Mouse (Mus musculus): Measurements from ENCODE around the gene Psen2. TPM values are rescaled to one million over a fixed set of nuclear protein-coding genes. Genes with fewer than 3 reads are reported as not detected.

The Psen2 gene
- polyA plus RNA-seq, 1 experiment from 2014 or later: 31.3 TPM

DNA sequence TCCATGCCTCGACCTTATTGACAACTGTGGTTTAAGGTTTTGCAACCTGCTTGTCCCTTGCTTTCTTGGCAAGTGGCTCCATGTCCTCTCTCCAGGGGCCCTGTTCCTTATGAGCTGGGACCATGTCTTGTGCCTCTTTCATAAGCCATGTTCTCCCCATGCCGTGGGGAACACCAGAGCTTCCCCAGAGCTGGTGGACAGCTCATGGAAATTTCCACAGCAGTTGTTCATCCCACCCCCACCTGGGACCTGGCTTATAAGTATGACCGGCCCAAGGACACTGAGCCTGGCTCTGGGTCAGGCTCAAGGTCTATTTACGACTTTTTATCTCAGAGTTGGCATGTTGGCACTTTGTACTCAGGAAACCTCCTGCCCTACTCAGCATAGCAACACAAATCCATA lies 53.2 kb downstream of the Psen2 start:
- no peak overlapping the region for H3K4me2 ChIP-seq
- H3K27me3 ChIP-seq (replicated peaks; ENCODE audit: control insufficient read depth, insufficient read depth, low read length): no peaks in the 10 kb centered on the region
- no peaks in the 10 kb centered on the region for H3K36me3 ChIP-seq (ENCODE audit: control insufficient read depth, insufficient read depth, low read length)
- no peak for DNase-seq (ENCODE audit: low spot score)
- no peak overlapping the region for H3K27ac ChIP-seq (ENCODE audit: low read depth, low read length)
- no peak overlapping the region for H3K4me3 ChIP-seq (ENCODE audit: low read depth, low read length)
- H3K9ac ChIP-seq (ENCODE audit: low read depth, low read length): no peak overlapping the region
- no peaks in the 10 kb centered on the region for H3K9me3 ChIP-seq (ENCODE audit: control insufficient read depth, low read length)
- 62% methylated on average over 4 of the region's 4 CpGs for WGBS
- no peak for ATAC-seq (replicated peaks; ENCODE audit: low FRiP score)
- no peaks in the 10 kb centered on the region; the same call in 1 of the 2 replicates for H3K4me1 ChIP-seq (replicated peaks; ENCODE audit: control insufficient read depth, insufficient read depth, low read length)

DNA sequence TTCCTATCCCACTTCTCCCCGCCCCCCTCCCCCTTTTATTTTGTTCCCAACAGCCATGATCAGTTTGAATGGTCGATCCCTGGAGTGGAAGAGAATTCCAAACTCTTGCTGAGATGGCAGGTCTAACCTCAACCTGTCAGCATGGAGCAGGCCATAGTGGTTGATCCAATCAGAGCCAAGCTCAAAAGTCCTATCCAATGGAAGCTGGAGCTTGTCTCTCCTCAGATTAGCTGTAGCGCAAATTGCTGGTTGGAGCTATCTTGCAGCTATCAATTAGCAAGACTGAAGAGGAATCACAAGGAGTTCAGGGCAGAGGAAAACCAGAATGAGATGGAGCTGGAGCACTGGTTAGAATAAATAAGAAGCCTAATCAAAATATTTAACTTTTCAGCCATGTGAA lies 54.9 kb downstream of the Psen2 start:
- no peak overlapping the region for H3K9ac ChIP-seq (ENCODE audit: low read depth, low read length)
- no peaks in the 10 kb centered on the region for H3K9me3 ChIP-seq (ENCODE audit: control insufficient read depth, low read length)
- H3K4me3 ChIP-seq (ENCODE audit: low read depth, low read length): no peak overlapping the region
- no peak overlapping the region for H3K4me2 ChIP-seq
- DNase-seq (ENCODE audit: low spot score) (no peak), ATAC-seq (replicated peaks; ENCODE audit: low FRiP score) (no peak)
- no peaks in the 10 kb centered on the region; the same call in 1 of the 2 replicates for H3K4me1 ChIP-seq (replicated peaks; ENCODE audit: control insufficient read depth, insufficient read depth, low read length)
- no peaks in the 10 kb centered on the region for H3K36me3 ChIP-seq (ENCODE audit: control insufficient read depth, insufficient read depth, low read length)
- H3K27me3 ChIP-seq (replicated peaks; ENCODE audit: control insufficient read depth, insufficient read depth, low read length): no peaks in the 10 kb centered on the region
- H3K27ac ChIP-seq (ENCODE audit: low read depth, low read length): no peak overlapping the region
- 77% methylated on average over 3 of the region's 3 CpGs for WGBS

DNA sequence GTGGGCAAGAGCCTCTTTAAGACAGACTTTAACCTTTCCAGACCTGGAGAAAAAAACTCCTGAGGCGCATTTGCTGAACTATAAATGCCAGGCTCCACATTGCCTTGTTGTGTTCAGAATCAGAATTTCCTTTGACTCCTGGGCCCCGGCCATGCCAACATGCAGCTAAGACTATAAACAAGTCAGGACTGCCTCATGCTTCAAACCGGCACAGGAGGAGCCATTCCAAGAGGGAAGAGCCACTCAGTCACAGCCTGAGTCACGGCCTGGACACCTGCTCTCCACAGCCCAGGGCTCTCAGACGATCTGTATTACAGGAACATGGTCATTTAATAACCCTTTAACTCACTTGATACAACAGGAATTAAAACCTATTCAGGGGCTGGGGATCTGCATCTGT lies 62.5 kb downstream of the Psen2 start:
- peaks cover 2% of the 10 kb centered on the region; the same call in 1 of the 2 replicates for H3K4me1 ChIP-seq (replicated peaks; ENCODE audit: control insufficient read depth, insufficient read depth, low read length)

DNA sequence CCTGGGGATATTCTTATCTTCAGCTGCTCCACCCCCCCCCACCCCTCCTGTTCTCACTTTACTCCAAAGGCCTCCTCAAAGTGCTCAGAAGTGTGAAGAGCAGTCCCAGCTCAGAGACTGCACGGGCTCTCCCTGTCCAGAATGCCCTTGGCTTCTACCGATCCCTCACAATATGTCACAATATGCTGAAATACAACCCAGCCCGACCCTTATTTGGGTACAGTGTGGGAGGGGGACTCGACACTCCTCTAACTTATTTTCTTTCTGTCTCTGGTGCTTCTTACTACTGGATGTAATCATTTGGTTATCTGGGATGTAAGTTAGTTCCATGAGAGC lies 63.6 kb downstream of the Psen2 start:
- Histone ChIP-seq H3K36me3 (ENCODE audit: control insufficient read depth, insufficient read depth, low read length) (no peaks in the 10 kb centered on the region), H3K9me3 (ENCODE audit: control insufficient read depth, low read length) (no peaks in the 10 kb centered on the region), H3K27me3 (replicated peaks; ENCODE audit: control insufficient read depth, insufficient read depth, low read length) (no peaks in the 10 kb centered on the region), H3K9ac (ENCODE audit: low read depth, low read length) (no peak overlapping the region), H3K4me3 (ENCODE audit: low read depth, low read length) (no peak overlapping the region), H3K4me2 (no peak overlapping the region), H3K4me1 (replicated peaks; ENCODE audit: control insufficient read depth, insufficient read depth, low read length) (peaks cover 7% of the 10 kb centered on the region), H3K27ac (ENCODE audit: low read depth, low read length) (no peak overlapping the region)
- ATAC-seq (replicated peaks; ENCODE audit: low FRiP score): no peak
- DNase-seq (ENCODE audit: low spot score): no peak
- 59% methylated on average over 4 of the region's 4 CpGs for WGBS

More for the DNA sequence above, 62.5 kb downstream of the Psen2 start:
- H3K27ac ChIP-seq (ENCODE audit: low read depth, low read length): no peak overlapping the region
- no peaks in the 10 kb centered on the region for H3K36me3 ChIP-seq (ENCODE audit: control insufficient read depth, insufficient read depth, low read length)
- WGBS: 79% methylated on average over 5 of the region's 5 CpGs
- H3K4me2 ChIP-seq: no peak overlapping the region
- no peaks in the 10 kb centered on the region for H3K9me3 ChIP-seq (ENCODE audit: control insufficient read depth, low read length)
- no peak overlapping the region for H3K9ac ChIP-seq (ENCODE audit: low read depth, low read length)
- H3K27me3 ChIP-seq (replicated peaks; ENCODE audit: control insufficient read depth, insufficient read depth, low read length): no peaks in the 10 kb centered on the region
- H3K4me3 ChIP-seq (ENCODE audit: low read depth, low read length): no peak overlapping the region
- ATAC-seq (replicated peaks; ENCODE audit: low FRiP score) (no peak), DNase-seq (ENCODE audit: low spot score) (no peak)

DNA sequence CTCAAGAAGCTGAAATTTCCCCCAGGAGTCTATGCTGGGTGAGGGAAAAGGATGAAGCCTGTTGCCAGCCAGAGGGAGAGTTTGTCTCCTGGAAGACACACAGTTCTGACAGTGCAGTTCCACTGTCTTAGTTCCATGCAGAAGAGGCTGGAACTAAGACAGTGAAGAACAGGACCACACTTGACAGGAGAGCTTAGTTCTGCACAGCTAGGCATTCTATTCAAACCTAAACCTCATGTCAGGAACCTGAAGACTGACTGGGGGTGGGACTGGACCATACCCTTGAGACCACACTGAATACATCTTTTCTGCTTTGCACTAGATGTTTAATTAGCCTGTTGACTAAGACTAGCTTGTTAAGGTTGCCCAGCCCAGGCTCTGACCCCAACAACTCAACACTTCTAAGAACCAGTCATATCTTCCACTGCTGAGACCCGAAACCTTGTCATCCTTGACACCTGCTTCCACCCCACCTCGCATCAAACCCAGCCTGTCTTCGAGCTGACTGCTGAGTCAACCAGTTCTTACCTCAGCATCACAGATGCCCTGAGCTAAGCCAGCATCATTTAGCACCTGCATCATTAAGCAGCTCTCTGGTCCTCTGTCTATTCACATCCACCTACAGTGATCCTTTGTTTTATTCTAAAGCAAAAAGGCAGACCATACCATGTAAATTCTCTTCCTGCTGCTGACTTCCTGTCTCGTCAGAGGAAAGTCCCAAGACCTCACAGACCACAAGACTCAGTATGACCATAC lies 64.1 kb downstream of the Psen2 start, which contains the start of gene Coq8a:
TSS of gene Coq8a (minus strand) at position 644 of the 756 bp plus-strand sequence.
- Histone ChIP-seq H3K4me2 (no peak within 1 kb of the TSS), H3K27me3 (replicated peaks; ENCODE audit: control insufficient read depth, insufficient read depth, low read length) (no peaks in the 10 kb centered on the region), H3K36me3 (ENCODE audit: control insufficient read depth, insufficient read depth, low read length) (no peaks in the 10 kb centered on the region), H3K27ac (ENCODE audit: low read depth, low read length) (no peak within 1 kb of the TSS), H3K4me1 (replicated peaks; ENCODE audit: control insufficient read depth, insufficient read depth, low read length) (peaks cover 13% of the 10 kb centered on the region), H3K4me3 (ENCODE audit: low read depth, low read length) (no peak within 1 kb of the TSS), H3K9ac (ENCODE audit: low read depth, low read length) (no peak within 1 kb of the TSS), H3K9me3 (ENCODE audit: control insufficient read depth, low read length) (no peaks in the 10 kb centered on the region)
- 45% methylated on average over 4 of the region's 4 CpGs for WGBS
- ATAC-seq (replicated peaks; ENCODE audit: low FRiP score) (no peak), DNase-seq (ENCODE audit: low spot score) (no peak)

DNA sequence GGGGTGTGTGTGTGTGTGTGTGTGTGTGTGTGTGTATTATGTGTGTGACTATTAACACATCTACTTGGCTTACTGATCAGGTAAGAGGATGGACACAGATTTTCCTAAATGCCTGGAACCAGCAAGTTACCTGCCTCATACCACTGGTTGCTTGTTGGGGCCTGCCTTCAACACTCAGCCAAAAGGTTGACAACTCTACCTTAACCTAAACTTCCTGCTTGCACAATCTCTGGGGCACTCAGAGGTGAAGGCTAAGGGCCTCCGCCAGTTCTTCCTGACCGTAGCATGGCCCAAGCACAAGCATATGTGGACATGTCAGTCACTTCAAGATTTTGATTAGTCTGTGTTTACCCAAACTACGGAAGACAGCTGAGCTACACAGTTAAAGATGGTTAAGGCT lies 65.3 kb downstream of the Psen2 start:
- 73% methylated on average over 3 of the region's 3 CpGs for WGBS

DNA sequence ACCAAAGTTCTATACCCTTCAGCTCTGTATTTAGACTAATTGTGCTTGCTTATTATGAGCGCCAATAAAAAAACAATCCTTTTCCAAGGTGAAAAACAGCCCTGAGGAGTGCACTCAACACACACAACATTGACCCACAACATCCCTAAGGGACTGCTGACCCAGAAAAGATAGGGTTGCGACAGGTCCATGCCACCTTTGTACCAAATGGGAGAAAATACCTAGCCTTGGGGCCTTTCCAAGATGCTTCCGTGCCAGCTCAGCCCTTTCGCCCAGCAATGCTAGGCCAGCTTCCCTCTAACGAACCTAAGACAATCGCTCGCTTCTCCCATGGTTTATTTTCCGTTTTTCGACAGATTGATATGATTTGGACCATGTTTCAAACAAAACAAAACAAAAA lies 66.7 kb downstream of the Psen2 start:
- Histone ChIP-seq H3K4me2 (peak overlapping the region; percentile 97), H3K4me3 (ENCODE audit: low read depth, low read length) (peak overlapping the region; percentile 71), H3K9me3 (ENCODE audit: control insufficient read depth, low read length) (no peaks in the 10 kb centered on the region), H3K27ac (ENCODE audit: low read depth, low read length) (no peak overlapping the region; the same call in 1 of the 2 replicates), H3K36me3 (ENCODE audit: control insufficient read depth, insufficient read depth, low read length) (no peaks in the 10 kb centered on the region), H3K9ac (ENCODE audit: low read depth, low read length) (0 out of 2 replicates have a peak overlapping the region, but pooled peaks have one; percentile 17), H3K27me3 (replicated peaks; ENCODE audit: control insufficient read depth, insufficient read depth, low read length) (0 out of 2 replicates have a peak, but pooled peaks cover 2% of the 10 kb centered on the region), H3K4me1 (replicated peaks; ENCODE audit: control insufficient read depth, insufficient read depth, low read length) (peaks cover 14% of the 10 kb centered on the region)
- 93% methylated on average over 9 of the region's 9 CpGs for WGBS
- DNase-seq (ENCODE audit: low spot score) (no peak), ATAC-seq (replicated peaks; ENCODE audit: low FRiP score) (no peak)

More for the DNA sequence above, 65.3 kb downstream of the Psen2 start:
- Histone ChIP-seq H3K27me3 (replicated peaks; ENCODE audit: control insufficient read depth, insufficient read depth, low read length) (0 out of 2 replicates have a peak, but pooled peaks cover 2% of the 10 kb centered on the region), H3K9ac (ENCODE audit: low read depth, low read length) (no peak overlapping the region), H3K27ac (ENCODE audit: low read depth, low read length) (no peak overlapping the region), H3K4me3 (ENCODE audit: low read depth, low read length) (no peak overlapping the region), H3K9me3 (ENCODE audit: control insufficient read depth, low read length) (no peaks in the 10 kb centered on the region), H3K36me3 (ENCODE audit: control insufficient read depth, insufficient read depth, low read length) (no peaks in the 10 kb centered on the region), H3K4me1 (replicated peaks; ENCODE audit: control insufficient read depth, insufficient read depth, low read length) (peaks cover 14% of the 10 kb centered on the region), H3K4me2 (no peak overlapping the region)
- ATAC-seq (replicated peaks; ENCODE audit: low FRiP score) (no peak), DNase-seq (ENCODE audit: low spot score) (no peak)

DNA sequence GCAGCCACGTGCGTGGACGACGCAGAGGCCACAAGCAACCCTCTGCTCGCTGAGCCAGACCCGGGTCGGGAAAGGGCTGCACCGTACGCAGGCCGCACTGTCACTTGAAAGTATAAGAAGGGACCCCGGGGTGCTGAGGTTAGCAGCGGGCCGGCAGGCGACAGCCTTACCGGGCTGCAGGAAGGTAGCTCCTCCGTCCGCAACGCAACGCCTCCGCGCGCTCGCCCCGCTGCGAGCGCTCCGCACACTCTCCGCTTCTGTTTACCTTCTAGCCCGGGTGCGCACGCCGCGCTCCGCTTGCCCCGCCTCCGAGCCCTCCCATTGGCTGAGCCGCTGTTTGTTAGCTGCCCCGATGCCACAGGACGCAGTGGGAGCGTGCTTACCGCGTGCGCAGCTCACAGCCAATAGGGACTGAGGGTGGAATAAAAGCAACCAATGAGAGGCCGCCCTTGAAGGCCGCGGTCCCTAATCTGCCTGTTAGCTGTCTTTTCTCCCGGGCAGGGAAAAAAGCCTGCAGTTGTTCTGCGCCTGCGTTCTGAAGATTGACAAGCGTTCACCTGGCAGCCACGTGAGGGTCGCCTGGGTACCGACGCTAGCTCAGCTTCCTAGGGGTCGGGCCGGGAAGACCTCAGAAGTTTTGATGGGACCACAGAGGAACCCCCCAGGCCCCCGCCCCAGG lies 67.4 kb downstream of the Psen2 start:
- 0 out of 2 replicates have a peak, but pooled peaks cover 2% of the 10 kb centered on the region for H3K27me3 ChIP-seq (replicated peaks; ENCODE audit: control insufficient read depth, insufficient read depth, low read length)
- DNase-seq (ENCODE audit: low spot score) (peak; percentile 93), ATAC-seq (replicated peaks; ENCODE audit: low FRiP score) (peak; percentile 100)
- H3K36me3 ChIP-seq (ENCODE audit: control insufficient read depth, insufficient read depth, low read length): no peaks in the 10 kb centered on the region
- no peaks in the 10 kb centered on the region for H3K9me3 ChIP-seq (ENCODE audit: control insufficient read depth, low read length)
- H3K9ac ChIP-seq (ENCODE audit: low read depth, low read length): peak overlapping the region; percentile 63
- H3K4me1 ChIP-seq (replicated peaks; ENCODE audit: control insufficient read depth, insufficient read depth, low read length): peaks cover 14% of the 10 kb centered on the region
- H3K27ac ChIP-seq (ENCODE audit: low read depth, low read length): no peak overlapping the region; the same call in 1 of the 2 replicates
- peak overlapping the region; percentile 71 for H3K4me3 ChIP-seq (ENCODE audit: low read depth, low read length)
- peak overlapping the region; percentile 97 for H3K4me2 ChIP-seq
- WGBS: under 1% methylated on average over 57 of the region's 57 CpGs
